Comparison of ENCODE assay signal across 8 mouse cellular contexts in genomic region chr11:98907063-98907436, GRCm38 (mm10). TPM values are rescaled to one million over a fixed set of nuclear protein-coding genes. Genes with fewer than 3 reads are reported as not detected.
DNase-seq lines count a peak whose midpoint lies in the region; ATAC-seq and TF ChIP-seq lines count a peak whose summit lies in the region.

No protein-coding gene starts in this region.

- H3K27me3 ChIP-seq in cerebellum, adult 2 months (ENCODE audit: control insufficient read depth, insufficient read depth, low read length), result no peaks in the 10 kb centered on the region
- H3K27me3 ChIP-seq in lung, postnatal 0 days (replicated peaks; ENCODE audit: insufficient read depth, low read length), result no peaks in the 10 kb centered on the region
- no peaks in the 10 kb centered on the region for H3K27me3 ChIP-seq in limb, embryonic 15.5 days
- no peaks in the 10 kb centered on the region for H3K27me3 ChIP-seq in stomach, embryonic 16.5 days (ENCODE audit: control insufficient read depth, insufficient read depth, low read length)

- peak overlapping the region; percentile 87 for H3K4me2 ChIP-seq in lung, postnatal 0 days (replicated peaks; ENCODE audit: low read depth, low read length)
- H3K4me2 ChIP-seq in limb, embryonic 15.5 days, result peak overlapping the region; percentile 97
- H3K4me2 ChIP-seq in stomach, embryonic 16.5 days (ENCODE audit: low read depth, low read length), result peak overlapping the region; percentile 94

- H3K27ac ChIP-seq in cerebellum, adult 2 months (ENCODE audit: insufficient read depth, low read length), result no peak overlapping the region
- H3K27ac ChIP-seq in lung, postnatal 0 days (ENCODE audit: low read length), result peak overlapping the region; percentile 51
- H3K27ac ChIP-seq in limb, embryonic 15.5 days, result no peak overlapping the region
- peak overlapping the region; percentile 6; the same call in 1 of the 2 replicates for H3K27ac ChIP-seq in stomach, embryonic 16.5 days (ENCODE audit: low read length)

- no peaks in the 10 kb centered on the region for H3K36me3 ChIP-seq in lung, postnatal 0 days (ENCODE audit: insufficient read depth, low read length)
- peaks cover 31% of the 10 kb centered on the region for H3K36me3 ChIP-seq in limb, embryonic 15.5 days
- no peaks in the 10 kb centered on the region; the same call in 1 of the 2 replicates for H3K36me3 ChIP-seq in stomach, embryonic 16.5 days (ENCODE audit: control insufficient read depth, insufficient read depth, low read length)

- H3K9me3 ChIP-seq in lung, postnatal 0 days (ENCODE audit: low read length), result no peaks in the 10 kb centered on the region
- H3K9me3 ChIP-seq in limb, embryonic 15.5 days, result no peaks in the 10 kb centered on the region
- H3K9me3 ChIP-seq in stomach, embryonic 16.5 days (replicated peaks; ENCODE audit: control insufficient read depth, low read length), result no peaks in the 10 kb centered on the region

- H3K4me3 ChIP-seq in cerebellum, adult 2 months (replicated peaks; ENCODE audit: insufficient read depth, low read depth, low read length), result peak overlapping the region; percentile 62
- H3K4me3 ChIP-seq in lung, postnatal 0 days (ENCODE audit: low read depth, low read length), result peak overlapping the region; percentile 44; the same call in 1 of the 2 replicates
- H3K4me3 ChIP-seq in limb, embryonic 15.5 days, result peak overlapping the region; percentile 59
- peak overlapping the region; percentile 66 for H3K4me3 ChIP-seq in stomach, embryonic 16.5 days (replicated peaks; ENCODE audit: low read length)

- peak; percentile 1; the same call in 1 of the 2 replicates for TF ChIP-seq EP300 in lung, postnatal 0 days (IDR thresholded peaks at IDR 0.05)

- no peak for TF ChIP-seq CTCF in cerebellum, adult 2 months (IDR thresholded peaks at IDR 0.05; ENCODE audit: borderline replicate concordance, insufficient read depth, low read depth, low read length)
- no peak for TF ChIP-seq CTCF in lung, postnatal 0 days (IDR thresholded peaks at IDR 0.05)

- no peak for TF ChIP-seq POLR2A in cerebellum, adult 2 months (IDR thresholded peaks at IDR 0.05; ENCODE audit: borderline replicate concordance, insufficient read depth, low read length)

- no peaks in the 10 kb centered on the region; the same call in 1 of the 2 replicates for H3K4me1 ChIP-seq in cerebellum, adult 2 months (ENCODE audit: control insufficient read depth, insufficient read depth, low read length)
- H3K4me1 ChIP-seq in lung, postnatal 0 days (ENCODE audit: insufficient read depth, low read depth, low read length), result 0 out of 2 replicates have a peak, but pooled peaks cover 6% of the 10 kb centered on the region
- peaks cover 31% of the 10 kb centered on the region for H3K4me1 ChIP-seq in limb, embryonic 15.5 days
- peaks cover 39% of the 10 kb centered on the region for H3K4me1 ChIP-seq in stomach, embryonic 16.5 days (ENCODE audit: control insufficient read depth, insufficient read depth, low read length)

- ATAC-seq in lung, postnatal 0 days, result no peak
- no peak for ATAC-seq in limb, embryonic 15.5 days (ENCODE audit: insufficient number of reproducible peaks, low FRiP score, low TSS enrichment, low read depth)
- ATAC-seq in stomach, embryonic 16.5 days (ENCODE audit: insufficient read depth, low FRiP score), result no peak

- no peak overlapping the region for H3K9ac ChIP-seq in lung, postnatal 0 days (replicated peaks; ENCODE audit: low read depth)
- no peak overlapping the region for H3K9ac ChIP-seq in limb, embryonic 15.5 days
- H3K9ac ChIP-seq in stomach, embryonic 16.5 days (ENCODE audit: low read length), result peak overlapping the region; percentile 51

- WGBS in cerebellum, adult 2 months, result 57% methylated on average over 5 of the region's 5 CpGs
- WGBS in lung, postnatal 0 days, result 52% methylated on average over 5 of the region's 5 CpGs
- 57% methylated on average over 5 of the region's 5 CpGs for WGBS in limb, embryonic 15.5 days
- WGBS in stomach, embryonic 16.5 days, result 49% methylated on average over 5 of the region's 5 CpGs

- no peak for DNase-seq in cerebellum, adult 2 months
- no peak for DNase-seq in cerebellum, postnatal 14 days
- DNase-seq in lung, postnatal 0 days (ENCODE audit: low spot score), result no peak
- no peak for DNase-seq in lung, postnatal 36 days
- no peak for DNase-seq in thymus, postnatal 4 days
- DNase-seq in urinary bladder, postnatal 36 days (ENCODE audit: low spot score in 2 of 2), result no peak

RNA-seq across cellular contexts. Expression of gene Cdc6, which starts 0.6 kb away (rescaled TPM):
- polyA plus RNA-seq in cerebellum, adult 2 months (2012; rRNA removed), result 0.30 and 0.36 TPM in 2 replicates
- 2.5 and 2.6 TPM in 2 replicates for polyA plus RNA-seq in lung, postnatal 0 days (2015; fragmentation: Nextera tagmentation; extraction: Ambion mirVana)
- 23.2 and 24.1 TPM in 2 replicates for polyA plus RNA-seq in limb, embryonic 15.5 days (2015; fragmentation: Nextera tagmentation; extraction: Ambion mirVana)
- 26.9 and 28.1 TPM in 2 replicates for polyA plus RNA-seq in stomach, embryonic 16.5 days (2015; fragmentation: Nextera tagmentation; extraction: Ambion mirVana)

RNA-seq across cellular contexts. Expression of gene Rara, which starts 20.6 kb away (rescaled TPM):
- 13.5 and 15.4 TPM in 2 replicates for polyA plus RNA-seq in cerebellum, adult 2 months (2012; rRNA removed)
- 26.2 and 28.8 TPM in 2 replicates for polyA plus RNA-seq in lung, postnatal 0 days (2015; fragmentation: Nextera tagmentation; extraction: Ambion mirVana)
- 43.9 and 51.7 TPM in 2 replicates for polyA plus RNA-seq in limb, embryonic 15.5 days (2015; fragmentation: Nextera tagmentation; extraction: Ambion mirVana)
- polyA plus RNA-seq in stomach, embryonic 16.5 days (2015; fragmentation: Nextera tagmentation; extraction: Ambion mirVana), result 28.8 and 30.1 TPM in 2 replicates

RNA-seq across cellular contexts. Expression of gene Wipf2, which starts 43.6 kb away (rescaled TPM):
- polyA plus RNA-seq in cerebellum, adult 2 months (2012; rRNA removed), result 25.8 and 27.3 TPM in 2 replicates
- 4.0 and 4.1 TPM in 2 replicates for polyA plus RNA-seq in lung, postnatal 0 days (2015; fragmentation: Nextera tagmentation; extraction: Ambion mirVana)
- polyA plus RNA-seq in limb, embryonic 15.5 days (2015; fragmentation: Nextera tagmentation; extraction: Ambion mirVana), result 4.1 and 4.2 TPM in 2 replicates
- 5.0 and 5.3 TPM in 2 replicates for polyA plus RNA-seq in stomach, embryonic 16.5 days (2015; fragmentation: Nextera tagmentation; extraction: Ambion mirVana)

Comparison
In these comparisons a context has a peak if more than half of its experiments do, and no peak if none do; other contexts are left out.
1. H3K27ac ChIP-seq: peak in lung, postnatal 0 days (single experiment) and stomach, embryonic 16.5 days (single experiment); none in cerebellum, adult 2 months (single experiment) and limb, embryonic 15.5 days (single experiment).
2. Peak in every context shown above with its lines, with median percentiles within 50 percentile points of each other: H3K4me3 ChIP-seq and H3K4me2 ChIP-seq.